Mouse (Mus musculus) right cerebral cortex, adult 2 months (tissue): ENCODE measurements at regions not wholly inside any gene's neighbourhood (a gene's known extent, or its start where the extent isn't known, plus 50 kb on each side); places are given as distances from the start of the nearest gene placed in this dataset.

Experiments
- DNase-seq, 2 experiments: peaks; one replicate each; pipeline ENCODE4 v3.0.0; 2021 to 2022; ENCODE audit warnings: low spot score in 2 of 2

GRCm38 (mm10) chr16:31370590-31371092 lies 51.4 kb upstream of the Bdh1 start:
- DNase-seq = peak in 1 of 2 experiments; percentile 7

GRCm38 (mm10) chr16:31369849-31370248 lies 52.2 kb upstream of the Bdh1 start:
- DNase-seq = peak in 1 of 2 experiments; percentile 1

- no peak for DNase-seq
Measured at GRCm38 (mm10) chr16:31367521-31368245, 53.1 kb upstream of the Apod start.

GRCm38 (mm10) chr16:31366033-31366432 lies 51.4 kb upstream of the Apod start:
- DNase-seq = no peak

GRCm38 (mm10) chr16:31364475-31364874 lies 49.9 kb upstream of the Apod start:
- peak in 1 of 2 experiments; percentile 20 for DNase-seq
